Mouse (Mus musculus) layer of hippocampus, postnatal 14 days (tissue): ENCODE data around the gene Fancc. TPM values are rescaled to one million over a fixed set of nuclear protein-coding genes. Genes with fewer than 3 reads are reported as not detected.

ENCODE experiments used
- DNase-seq, 2 experiments: peaks; one replicate each; pipeline ENCODE4 v3.0.0; 2021 to 2022; ENCODE audit warnings: low spot score in 2 of 2, mixed read lengths in 1 of 2
- total RNA-seq, 2 experiments: library from RNA; stranded (reverse); gene quantifications; 2 replicates each; pipeline ENCODE4 v1.2.3; 2021

The Fancc gene
- total RNA-seq, 2 experiments from 2014 or later = 7.1 to 7.7 TPM

DNA sequence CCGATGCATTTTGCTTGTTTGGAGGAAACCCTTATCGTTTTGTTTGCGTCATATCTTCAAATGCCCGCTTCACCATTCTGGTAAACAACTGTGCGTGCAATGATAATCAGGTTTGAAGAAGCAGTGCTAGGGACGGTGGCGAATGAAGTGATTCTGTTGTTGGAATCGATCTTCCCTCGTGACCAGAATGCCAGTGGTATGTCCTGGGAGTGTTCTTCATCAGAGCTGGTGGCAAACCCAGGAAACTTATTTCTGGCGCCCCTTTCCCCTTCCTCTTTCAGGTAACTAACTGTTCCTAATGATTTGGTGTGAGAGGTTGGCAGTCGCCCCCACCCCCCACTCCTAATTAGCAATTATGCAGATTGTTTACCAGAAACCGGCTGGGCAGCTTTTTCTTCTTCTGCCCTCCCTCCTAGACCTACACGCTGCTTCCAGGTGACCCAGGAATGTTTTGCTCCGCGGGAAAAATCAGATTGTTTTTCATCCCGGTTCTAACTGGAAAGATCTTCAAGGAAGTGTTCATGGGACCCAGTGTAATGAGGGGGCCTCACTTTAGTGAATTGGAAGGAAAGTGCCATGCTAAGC lies 225.0 kb downstream of the Fancc start:
- DNase-seq = no peak

DNA sequence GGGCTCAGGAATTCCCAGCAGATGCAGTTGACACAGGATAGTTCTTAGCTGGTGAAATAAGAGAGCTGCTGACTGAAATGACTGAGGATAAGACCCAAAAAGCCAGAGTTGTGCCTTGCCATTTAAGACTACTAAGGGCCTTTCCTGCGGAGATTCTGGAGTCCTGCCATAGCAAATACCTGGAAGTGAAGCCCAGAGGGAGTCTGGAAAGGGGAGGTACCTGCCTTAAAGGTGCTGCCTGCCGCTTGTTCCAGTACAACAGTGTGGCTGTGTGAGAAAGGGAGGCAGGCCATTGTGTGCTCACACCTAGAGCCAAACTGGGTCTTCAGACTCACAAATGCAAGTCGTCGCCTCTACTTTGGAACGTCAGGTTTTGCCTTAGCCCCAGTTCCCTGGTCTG lies 226.9 kb downstream of the Fancc start:
- no peak for DNase-seq

DNA sequence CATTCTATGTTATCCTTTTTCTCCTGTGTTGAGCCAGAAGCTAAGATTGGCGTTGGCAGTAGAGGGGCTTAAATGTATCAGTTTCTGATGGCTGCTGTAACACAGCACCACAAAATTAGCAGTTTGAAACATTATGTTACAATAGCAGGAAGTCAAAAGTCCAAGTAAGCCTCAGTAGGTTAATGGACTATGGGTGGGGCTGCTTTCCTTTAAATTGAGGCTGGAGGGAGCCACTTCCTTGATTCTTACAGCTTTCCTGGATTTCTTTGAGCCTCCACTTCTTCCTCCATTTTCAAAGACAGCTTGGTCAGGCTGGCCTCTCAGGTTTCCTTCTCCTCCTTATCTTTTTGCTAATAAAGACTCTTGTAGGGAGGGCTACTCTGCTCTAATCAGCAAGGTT lies 228.3 kb downstream of the Fancc start:
- no peak for DNase-seq

DNA sequence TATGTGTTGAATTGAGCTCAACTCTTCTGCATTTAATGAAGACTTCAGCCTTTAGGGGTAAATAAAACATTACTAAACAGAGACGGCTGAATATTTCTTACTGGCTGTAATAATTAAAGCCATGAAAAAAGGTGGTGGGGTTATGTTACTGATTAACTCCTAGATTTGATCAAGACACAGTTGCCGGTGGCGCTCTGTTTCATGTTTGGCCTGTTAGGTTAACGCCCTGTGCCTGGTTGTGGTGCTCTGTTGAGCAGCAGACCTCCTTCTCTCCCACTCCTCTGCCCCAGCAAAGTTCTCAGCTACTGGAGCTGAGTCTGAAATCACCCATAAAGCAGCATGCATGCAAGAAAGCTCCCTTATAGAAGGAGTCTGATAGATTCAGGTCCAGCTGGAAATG lies 228.7 kb downstream of the Fancc start:
- DNase-seq = no peak

DNA sequence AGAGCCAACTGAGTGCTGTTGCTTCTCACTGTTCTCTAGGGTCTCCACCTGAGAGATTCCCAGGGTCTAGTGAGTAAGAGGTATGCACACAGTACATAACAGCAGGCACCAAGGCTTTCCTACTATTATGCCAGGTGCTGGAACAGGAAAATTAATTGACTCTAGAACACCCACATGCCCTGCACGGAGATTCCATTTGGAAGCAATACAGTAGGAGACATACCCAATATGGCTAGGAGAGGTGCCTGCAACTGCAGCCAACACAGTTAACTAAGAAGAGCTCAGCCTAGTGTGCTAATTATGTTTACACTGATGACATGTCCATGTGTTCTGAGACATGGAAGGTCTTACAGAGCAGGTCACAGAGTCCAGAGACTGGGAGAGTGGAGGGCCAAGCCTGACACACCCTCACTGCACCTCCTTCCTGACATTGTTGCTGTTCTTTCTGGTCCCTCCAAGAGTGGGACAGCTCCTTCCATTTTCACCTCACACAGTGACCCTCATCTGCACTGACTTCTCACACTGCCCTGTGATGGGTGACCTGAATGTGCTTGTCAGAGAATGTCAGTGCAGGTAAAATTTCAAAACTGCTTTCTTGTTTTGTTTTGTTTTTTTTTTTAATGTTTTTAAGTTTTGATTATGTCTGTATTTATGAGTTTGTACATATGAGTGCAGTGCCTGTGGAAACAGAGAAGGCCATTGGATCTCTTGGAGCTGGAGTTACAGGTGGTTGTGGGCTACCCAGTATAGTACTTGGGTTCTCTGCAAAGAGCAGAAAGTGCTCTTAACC lies 234.7 kb downstream of the Fancc start:
- DNase-seq = no peak

DNA sequence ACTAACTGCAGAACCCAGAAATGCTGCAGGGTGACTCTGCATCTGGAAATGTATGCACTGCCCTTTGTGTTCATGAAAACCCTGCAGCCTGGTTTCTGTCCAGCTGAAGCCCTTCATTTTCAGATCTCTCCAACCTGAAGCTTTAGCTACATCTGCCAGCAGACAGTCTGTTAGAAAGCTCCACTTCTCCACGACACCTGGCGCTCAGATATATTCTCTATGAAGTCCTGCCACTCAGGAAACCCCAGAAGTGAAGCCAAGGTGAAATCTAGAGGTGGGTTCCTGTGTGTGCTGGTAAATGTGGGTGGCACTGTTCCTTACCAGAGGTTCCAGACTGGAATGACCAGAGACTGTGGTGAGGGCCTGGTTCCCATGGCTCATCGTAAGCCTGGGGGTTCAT lies 235.4 kb downstream of the Fancc start:
- DNase-seq = no peak

DNA sequence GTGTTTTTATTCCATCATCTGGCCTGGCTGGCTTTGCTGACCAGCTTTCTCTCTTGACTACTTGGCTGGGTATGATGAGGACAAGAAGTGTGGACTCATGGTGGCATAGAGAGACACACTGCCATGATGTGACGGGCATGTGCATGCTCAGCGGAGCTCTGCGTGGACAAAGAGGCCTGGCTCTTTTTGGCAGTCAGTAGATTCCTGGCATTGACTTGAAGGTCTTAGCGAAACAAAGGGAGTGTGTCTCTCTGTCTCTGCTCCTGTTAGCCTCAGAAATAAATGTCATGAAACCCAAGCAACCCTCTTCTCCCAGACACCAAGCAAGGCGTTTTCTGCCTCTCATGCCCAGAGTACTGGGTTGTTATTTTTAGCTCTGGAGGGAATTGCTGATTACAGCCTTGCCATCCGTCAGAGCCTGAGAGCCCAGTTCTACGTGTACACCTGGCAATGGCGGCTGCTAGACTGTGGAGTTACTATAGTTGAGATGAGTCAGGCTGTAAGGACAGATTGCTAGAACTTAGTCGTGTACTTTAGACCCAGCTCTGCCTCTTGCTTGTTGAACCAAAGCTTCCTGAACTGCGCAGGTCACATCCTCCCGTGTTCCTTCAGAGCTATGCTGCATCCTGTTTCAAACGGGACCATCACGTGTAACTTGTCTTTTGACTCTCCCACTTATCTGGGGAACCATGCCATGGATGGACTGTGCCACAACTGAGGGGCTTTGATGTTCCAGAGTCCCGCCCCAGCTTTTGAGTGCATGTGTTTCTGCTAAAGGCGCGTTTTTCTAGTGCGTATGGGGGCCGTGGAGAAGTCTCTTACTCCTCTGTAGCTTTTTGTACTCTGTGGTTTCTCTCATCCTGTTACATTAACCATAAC lies 236.1 kb downstream of the Fancc start:
- no peak for DNase-seq

DNA sequence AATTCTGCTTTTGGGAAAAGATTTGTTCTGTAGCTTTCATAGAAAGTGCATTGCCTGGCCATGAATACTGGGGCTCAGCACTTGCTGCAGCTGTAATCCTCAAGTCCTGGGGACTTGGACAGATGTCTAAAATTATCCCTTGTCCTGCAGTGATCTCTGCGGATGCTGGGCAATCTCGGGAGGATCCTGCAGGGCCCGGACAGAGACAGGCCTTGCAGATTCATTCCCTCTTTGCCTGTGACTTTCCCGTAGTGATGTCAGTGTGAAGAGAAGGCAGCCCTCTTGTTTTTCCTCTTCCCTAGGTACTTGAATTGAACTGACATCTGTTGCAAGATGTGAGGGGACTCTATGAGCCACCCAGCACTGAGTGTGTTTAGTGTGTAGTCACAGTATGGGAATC lies 236.9 kb downstream of the Fancc start:
- no peak for DNase-seq

DNA sequence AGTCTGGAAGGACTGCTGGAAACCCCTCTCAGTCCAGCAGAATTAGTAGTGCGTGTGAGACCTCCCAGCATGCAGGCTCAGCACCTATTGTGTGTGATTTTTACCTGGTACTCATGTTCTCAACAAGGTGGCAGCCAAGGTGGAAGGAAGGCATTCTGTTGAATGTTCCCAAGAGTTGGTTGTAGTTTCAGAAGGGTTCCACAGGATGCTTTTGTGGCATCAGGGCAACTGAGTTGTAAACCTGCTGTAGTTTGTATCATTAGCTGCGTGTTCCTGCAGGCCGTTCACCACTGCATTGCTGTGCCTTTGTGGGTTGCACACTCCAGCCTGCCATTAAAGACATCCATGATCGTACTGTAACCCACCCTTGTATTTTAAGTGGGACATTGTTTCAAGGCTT lies 238.4 kb downstream of the Fancc start:
- DNase-seq = no peak

DNA sequence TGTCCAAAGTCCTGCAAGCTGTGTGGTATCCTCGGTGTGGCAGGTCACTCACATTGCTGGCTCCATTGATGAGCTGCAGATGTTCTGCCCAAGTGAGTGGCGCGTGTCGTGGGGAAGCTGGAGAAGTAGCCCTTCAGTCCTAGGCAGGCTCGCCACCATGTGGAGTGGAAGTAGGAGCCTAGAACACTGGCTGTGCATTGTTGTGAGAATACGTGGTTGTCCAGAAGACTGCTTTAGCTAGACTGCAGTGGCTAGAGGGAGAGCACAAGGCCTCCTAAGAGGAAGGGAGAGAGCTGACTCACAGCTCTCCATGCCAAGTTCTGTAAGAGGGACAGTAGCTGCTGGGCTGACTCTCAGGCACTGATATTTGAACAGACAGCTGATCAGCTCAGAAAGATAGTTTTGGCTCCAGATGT lies 238.9 kb downstream of the Fancc start:
- DNase-seq = no peak

DNA sequence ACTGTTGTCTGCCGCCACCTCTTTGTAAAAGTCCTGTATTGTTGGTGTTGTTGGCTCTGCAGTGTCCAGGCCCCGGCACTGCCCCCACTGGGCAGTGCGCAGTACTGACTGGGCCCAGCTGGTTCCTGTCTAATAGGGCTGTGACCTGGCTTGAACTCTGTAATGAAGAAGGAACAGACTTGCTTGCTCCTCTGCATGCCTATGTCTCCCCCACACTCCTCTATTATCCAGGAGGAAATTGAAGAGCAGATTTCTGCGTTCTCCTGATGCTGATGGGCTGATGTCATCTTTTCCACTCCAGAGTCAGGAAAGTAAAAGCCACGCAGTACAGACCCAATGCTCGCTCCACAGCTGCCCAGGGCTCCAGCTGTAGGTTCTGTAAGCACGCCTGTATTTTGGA lies 240.3 kb downstream of the Fancc start:
- DNase-seq = no peak

DNA sequence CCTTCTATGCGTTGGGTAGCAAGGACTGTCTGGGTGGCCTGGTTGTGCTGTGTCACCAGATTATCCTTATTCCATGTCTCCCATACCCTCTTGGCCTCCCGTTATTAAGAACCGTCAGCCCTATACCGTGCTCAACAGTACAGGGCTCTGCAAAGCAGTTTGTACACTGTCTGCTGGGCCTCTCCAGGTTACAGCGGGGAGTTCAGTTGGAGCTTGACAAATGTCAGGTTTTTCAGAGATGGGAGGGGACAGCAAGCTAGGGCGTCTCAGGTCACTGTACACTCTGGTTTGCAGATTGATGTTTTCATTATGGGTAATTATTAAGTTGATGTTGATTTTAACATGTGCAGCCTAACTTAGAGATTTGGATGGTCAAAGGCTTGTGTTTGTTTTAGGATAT lies 240.9 kb downstream of the Fancc start:
- DNase-seq = no peak

DNA sequence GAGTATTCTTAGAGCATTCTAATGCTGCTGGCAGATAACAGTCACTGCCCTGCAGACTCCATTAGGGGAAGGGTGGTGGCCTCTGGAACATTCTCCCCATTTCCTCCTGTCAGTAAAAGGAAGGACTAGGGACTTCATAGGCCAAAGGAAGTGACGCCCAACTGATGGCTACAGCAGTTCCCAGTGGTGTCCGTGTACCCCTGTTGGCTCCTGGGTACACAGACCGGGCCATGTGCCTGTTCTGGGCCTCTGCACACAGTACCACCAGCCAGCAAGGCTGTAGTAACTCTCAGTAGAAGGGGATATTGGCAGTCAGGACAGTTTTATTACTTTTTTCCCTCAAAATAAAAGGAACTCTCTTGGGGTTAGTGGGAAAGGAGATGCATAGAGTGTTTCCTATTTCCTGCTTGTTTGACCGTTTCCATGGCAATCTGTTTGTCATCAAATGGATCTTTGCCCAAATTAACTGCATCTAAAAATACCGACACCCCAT lies 241.5 kb downstream of the Fancc start:
- DNase-seq = no peak

DNA sequence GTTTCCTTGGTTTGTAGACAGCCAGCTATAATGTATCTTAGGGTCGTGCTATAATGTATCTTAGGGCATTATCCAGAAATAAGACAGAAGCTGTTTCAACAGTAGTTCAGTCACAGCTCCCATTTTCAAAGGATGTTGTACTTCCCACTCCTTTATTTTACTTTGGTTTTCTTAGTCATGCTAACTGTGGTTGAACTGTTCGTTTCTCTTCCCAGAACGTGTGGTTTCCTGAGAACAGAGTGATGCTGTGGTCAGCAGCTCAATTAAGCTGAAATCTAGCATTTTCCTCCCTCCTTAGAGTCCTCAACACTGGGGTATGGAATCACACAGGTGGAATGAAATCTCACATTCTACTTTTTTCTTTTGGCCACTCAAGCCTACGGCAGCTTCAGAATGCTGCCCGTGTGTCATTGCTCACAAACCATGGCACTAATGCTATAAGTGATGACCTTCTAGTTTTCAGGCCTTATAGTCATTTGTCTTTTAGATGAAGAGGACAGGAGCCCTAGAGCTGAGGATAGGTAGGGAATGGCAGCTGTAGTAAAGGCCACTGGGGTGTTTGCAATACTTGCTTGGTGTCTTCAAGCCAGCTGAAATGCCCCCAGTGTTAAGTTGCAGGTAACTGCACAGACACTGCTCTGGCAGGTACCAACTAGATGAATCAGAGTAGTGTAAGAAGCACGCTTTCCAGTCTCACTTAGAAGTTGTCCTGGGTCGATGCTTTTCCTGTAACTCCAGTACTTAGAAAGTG lies 243.0 kb downstream of the Fancc start:
- DNase-seq = no peak

DNA sequence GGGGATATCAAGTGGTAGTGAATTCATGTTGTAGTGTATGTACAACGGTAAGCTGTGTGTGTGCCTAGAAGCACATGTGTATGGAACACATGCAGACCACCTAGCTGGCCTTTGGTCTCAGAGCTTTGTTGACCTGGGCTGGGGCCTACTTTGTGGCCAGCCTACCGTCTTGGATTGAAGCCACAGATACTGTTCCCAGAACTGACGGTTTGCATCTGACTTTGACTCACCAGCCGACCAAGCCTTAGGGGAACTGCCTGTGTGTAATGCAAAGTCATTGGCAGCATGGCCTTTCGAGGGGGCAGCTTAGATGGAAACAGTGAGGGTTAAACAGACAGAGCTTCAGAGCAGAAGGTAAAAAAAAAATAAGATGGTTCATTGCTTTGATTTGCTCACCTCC lies 243.9 kb downstream of the Fancc start:
- DNase-seq = no peak

DNA sequence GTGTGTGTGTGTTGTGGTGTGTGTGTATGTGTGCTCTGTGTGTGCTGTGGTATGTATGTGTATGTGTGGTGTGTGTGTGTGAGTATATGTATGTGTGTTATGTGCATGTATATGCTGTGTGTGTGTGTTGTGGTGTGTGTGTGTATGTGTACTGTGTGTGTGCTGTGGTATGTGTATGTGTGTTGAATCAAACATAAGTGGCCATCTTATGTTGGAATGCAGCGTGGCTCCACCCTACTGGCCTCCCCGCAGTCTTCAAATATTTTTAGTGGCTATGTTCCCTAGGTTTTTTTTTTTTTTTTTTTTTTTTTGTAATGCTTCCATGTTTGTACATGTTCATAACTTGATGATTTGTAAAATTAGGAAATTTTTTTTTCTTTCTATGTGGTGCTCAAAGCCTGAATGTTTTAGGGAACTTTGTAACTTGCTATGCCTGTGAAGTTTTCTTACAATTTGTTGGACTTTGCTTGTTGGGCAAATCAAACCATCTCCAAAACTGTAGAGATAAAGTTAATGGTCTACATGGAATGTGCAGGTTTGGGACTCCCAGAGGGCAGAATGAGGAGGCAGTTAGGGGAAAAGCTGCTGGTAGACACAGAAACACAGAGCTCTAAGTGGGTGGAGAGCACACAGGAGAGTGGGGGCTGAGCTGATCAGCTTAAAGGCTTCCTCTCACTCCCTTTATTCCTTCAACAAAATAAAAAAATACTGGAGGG lies 244.6 kb downstream of the Fancc start:
- no peak for DNase-seq

DNA sequence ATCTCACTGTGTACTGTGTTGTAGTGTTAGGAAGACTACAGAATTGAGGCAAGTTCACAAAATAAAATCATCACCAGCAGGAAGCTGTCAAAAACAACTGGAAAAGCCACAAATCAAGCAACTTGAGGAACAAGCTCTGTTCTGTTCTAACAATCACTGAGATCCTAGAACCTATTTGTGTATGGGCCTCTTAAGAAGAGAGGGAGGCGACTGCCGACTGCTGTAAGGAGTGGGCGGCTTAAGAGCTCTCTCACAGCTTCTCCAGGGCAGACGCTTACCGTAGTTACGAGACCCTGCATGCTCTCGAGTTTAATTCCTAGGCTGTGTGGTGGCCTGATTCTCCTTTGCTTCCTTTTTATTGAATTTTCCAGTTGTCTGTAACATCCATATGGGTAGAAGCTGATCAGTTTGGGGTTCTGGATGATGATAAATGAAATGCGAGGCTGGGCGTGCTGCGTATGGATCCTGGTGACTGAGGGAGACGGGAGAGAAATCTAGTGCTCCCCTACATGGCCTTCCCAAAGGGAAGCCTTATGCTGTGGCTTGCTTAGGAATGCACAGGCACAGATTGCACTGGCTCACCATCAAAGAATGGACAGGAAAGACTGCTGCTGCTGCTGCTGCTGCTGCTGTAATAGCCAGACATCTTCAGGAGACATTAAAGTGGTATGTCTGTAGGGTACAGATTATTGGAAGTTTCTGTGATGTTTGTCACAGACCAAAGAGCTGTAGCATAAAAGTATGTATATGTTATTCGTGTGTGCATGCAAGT lies 245.8 kb downstream of the Fancc start:
- DNase-seq = no peak

DNA sequence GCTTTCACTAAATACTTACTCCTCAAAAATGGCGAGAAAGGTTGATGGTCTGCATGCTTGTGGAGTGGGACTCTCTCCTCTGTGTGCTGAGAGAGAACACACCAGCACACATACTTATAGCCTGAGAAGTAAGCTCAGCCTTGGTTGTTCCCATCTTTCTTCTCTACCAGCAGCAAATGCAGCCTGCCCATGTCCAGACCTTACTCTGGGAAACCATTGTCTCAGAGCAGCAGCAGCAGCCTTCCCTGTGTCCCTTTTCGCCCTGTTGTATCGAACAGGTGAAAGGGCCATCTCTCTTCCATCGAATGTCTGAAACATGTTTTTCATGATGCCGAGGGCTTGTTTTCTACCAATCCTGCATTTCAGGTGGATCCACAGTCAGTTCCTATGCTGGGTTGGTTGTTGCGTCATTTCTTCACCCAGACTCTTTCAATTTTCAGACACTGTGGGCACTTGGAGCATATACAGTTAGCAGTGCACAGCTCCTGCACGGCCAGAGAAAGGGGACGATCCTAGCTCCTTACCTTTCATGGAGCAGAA lies 246.6 kb downstream of the Fancc start:
- no peak for DNase-seq

DNA sequence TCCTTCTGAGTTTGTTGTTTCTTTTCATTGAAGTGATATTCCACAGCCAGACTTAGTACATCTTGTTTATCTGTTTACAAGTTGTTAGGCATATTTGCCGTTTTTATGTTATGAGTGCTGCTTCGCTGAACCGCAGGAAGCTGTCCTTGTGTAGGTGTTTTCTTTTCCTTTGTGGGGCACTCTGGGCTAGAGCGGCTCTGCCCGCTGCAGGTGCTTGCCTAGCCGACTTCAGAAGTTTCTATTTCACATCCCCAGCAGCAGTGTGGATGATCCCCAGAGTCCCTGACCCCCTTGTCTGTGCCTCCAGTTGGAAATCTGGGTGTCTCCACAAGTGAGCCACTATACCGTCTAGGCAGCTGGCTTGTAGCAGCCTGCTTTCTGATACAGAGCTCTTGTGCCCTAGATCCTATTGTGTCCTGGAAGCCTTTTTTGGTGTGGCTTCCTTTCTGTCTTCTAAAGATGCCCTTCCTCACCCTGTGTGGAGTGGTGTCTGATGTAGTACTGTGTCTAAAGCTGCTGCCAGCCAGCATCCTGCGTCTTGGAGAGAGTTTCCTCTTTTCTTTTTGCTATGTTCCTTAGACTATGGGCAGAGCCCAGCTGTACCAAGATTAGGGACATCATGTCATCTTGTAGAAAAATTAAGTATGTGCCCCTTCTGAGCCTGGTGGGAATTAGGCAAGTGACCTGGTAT lies 247.2 kb downstream of the Fancc start:
- DNase-seq = no peak
